Mouse (Mus musculus) midbrain, embryonic 14.5 days (tissue): ENCODE measurements around the gene Tmem9. TPM values are rescaled to one million over a fixed set of nuclear protein-coding genes. Genes with fewer than 3 reads are reported as not detected.

Source experiments
- ATAC-seq: fragments of 200-750 bp; cut with Nextera tagmentation; 2 replicates; pipeline ENCODE4 v1.8.0; 2017; ENCODE audit warnings: moderate number of reproducible peaks, moderate library complexity; ENCODE audit not compliant: low FRiP score, low TSS enrichment
- DNase-seq: peaks from one replicate; pipeline ENCODE4 v3.0.0-alpha.2; 2015
- H3K27ac ChIP-seq: fragments of 300-500 bp; sonication (generic); replicated peaks from 2 replicates; pipeline ENCODE4 v1.5.1; 2014; ENCODE audit warnings: mild to moderate bottlenecking, low read depth, low read length, moderate library complexity
- H3K27me3 ChIP-seq: fragments of 300-500 bp; sonication (generic); 2 replicates; pipeline ENCODE4 v1.6.1; 2014; ENCODE audit warnings: low read length, control low read depth, mixed read lengths; ENCODE audit not compliant: control insufficient read depth, insufficient read depth
- H3K36me3 ChIP-seq: fragments of 300-500 bp; sonication (generic); 2 replicates; pipeline ENCODE4 v1.6.1; 2014; ENCODE audit warnings: low read length, control low read depth; ENCODE audit not compliant: control insufficient read depth, insufficient read depth
- H3K4me1 ChIP-seq: fragments of 300-500 bp; sonication (generic); 2 replicates; pipeline ENCODE4 v1.6.1; 2014; ENCODE audit warnings: mild to moderate bottlenecking, antibody characterized with exemption, low read length, control low read depth; ENCODE audit not compliant: control insufficient read depth, insufficient read depth
- H3K4me2 ChIP-seq: fragments of 300-500 bp; sonication (generic); 2 replicates; pipeline ENCODE4 v1.6.1; 2014; ENCODE audit warnings: mild to moderate bottlenecking, low read length, moderate library complexity
- H3K4me3 ChIP-seq: fragments of 300-500 bp; sonication (generic); replicated peaks from 2 replicates; pipeline ENCODE4 v1.5.1; 2014; ENCODE audit warnings: low read depth, low read length
- H3K9ac ChIP-seq: fragments of 300-500 bp; sonication (generic); replicated peaks from 2 replicates; pipeline ENCODE4 v1.6.1; 2014; ENCODE audit warnings: mild to moderate bottlenecking, low read length, moderate library complexity
- H3K9me3 ChIP-seq: fragments of 300-500 bp; sonication (generic); 2 replicates; pipeline ENCODE4 v1.6.1; 2016; ENCODE audit warnings: low read length, control low read depth, mixed read lengths; ENCODE audit not compliant: control insufficient read depth
- WGBS: fragments of 180-500 bp; shearing (Covaris S2); extraction: QIAGEN DNeasy Blood & Tissue Kit; methylation state at CpG from one replicate; pipeline ENCODE4 v1.1.7; 2014; 5-methylcytosine and 5-hydroxymethylcytosine counted together
- polyA plus RNA-seq: library from polyadenylated mRNA; unstranded; fragments of >200 nt; fragmentation: Nextera tagmentation; extraction: Ambion mirVana; gene quantifications from 2 replicates; pipeline ENCODE4 v1.2.1, GENCODE M21; 2014

Gene Tmem9
- 90.4 and 140 TPM in 2 replicates for polyA plus RNA-seq

DNA sequence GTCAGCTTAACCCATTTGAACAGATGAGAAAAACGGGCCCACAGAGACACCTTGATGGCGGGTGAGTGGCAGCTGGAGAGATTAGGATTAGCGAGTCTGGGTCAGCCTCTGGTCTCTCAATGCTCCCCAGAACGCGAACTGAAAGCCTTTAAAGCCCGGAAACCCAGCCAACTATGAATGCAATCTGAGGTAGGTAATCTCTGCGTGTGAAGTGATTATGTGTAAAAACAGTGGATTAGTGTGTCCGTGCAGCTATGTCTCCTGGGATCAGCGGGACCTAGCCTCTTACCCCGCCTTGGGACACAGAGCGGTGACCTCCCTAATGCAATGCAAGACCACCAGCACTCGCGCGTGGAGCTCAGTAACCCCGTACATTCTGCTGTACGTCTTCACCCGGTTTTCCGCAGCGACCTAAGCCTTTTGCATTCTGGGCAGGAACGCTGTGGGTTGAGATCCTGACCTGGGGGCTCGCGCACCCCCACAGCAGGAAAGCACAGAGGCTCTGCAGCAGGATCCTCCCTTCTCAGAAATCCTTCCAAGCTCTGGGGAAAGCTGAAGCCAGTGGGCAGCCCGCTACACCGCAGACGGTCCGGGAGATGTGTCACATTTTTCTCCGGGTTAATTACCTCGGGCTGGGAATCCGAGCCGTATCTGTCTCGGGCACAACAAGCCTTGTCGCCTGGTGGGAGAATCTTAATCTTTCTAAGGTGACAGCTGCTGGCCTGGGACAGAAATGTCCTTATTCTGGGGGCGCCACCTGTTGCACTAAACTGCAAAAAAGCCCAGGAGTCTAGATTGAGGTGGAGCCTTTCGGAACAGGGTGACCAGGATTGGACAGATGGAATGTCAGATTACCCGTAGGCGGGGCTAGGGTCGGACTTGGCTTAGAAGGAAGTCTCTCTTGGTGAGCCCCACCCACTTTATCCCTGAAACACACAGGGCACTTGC is at the start of gene Tmem9:
TSS of gene Tmem9 (plus strand) at position 940 of the 948 bp plus-strand sequence.
- no peaks in the 10 kb centered on the region for H3K36me3 ChIP-seq
- 0 out of 2 replicates have a peak, but pooled peaks cover 11% of the 10 kb centered on the region for H3K27me3 ChIP-seq
- ATAC-seq (peak; percentile 60; the same call in 1 of the 2 replicates), DNase-seq (peak; percentile 72)
- H3K27ac ChIP-seq: no peak within 1 kb of the TSS
- WGBS: 1% methylated on average over 37 of the region's 37 CpGs
- peak within 1 kb of the TSS; percentile 60 for H3K4me2 ChIP-seq
- H3K9me3 ChIP-seq: no peaks in the 10 kb centered on the region
- peaks cover 10% of the 10 kb centered on the region for H3K4me1 ChIP-seq
- H3K4me3 ChIP-seq: peak within 1 kb of the TSS; percentile 34
- H3K9ac ChIP-seq: peak within 1 kb of the TSS; percentile 42

DNA sequence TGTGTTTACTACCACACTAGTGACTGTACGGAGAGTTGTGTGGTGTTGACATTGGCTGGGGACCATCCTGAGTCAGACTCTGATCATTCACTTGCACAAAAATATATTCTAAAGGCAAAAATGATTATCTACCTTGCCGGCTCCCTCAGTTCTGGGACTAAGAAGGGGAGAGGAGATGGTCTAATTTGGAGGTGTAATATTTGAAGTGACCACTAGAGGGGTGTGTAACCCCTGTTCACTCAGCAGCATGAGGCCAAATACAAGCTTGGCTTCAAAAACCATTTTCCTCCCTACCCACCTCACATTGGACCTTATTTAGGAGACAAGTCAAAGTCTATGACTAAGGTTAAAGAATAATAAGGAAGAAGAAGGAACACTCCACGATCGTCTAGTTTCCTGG is 49.5 kb upstream of the Tmem9 start:
- Histone ChIP-seq H3K27ac (no peak overlapping the region), H3K36me3 (no peaks in the 10 kb centered on the region), H3K4me2 (no peak overlapping the region), H3K27me3 (no peaks in the 10 kb centered on the region), H3K9ac (no peak overlapping the region), H3K4me1 (no peaks in the 10 kb centered on the region), H3K4me3 (no peak overlapping the region), H3K9me3 (no peaks in the 10 kb centered on the region)
- 57% methylated on average over 4 of the region's 4 CpGs for WGBS
- ATAC-seq: no peak
- peak; percentile 83 for DNase-seq

DNA sequence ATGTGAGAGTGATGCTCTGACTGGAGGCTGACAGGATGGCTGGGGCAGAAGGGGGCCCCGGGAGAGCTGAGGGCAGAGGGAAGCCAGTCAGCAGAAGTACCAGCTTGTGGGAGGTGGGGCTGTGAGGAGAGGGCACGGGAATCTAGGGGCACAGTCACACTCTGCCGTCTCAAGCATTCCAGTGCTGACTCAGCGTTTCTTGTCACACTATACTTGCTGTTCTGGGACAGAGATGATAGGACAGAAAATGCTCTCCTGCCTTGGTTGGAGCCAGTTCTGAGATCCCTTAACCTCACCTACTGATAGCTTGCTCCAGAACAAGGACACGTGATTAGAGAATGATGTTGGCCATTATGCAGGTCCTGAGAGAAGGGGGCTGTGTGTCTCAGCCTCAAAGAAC is 44.8 kb upstream of the Tmem9 start:
- ATAC-seq (no peak), DNase-seq (peak; percentile 5)
- Histone ChIP-seq H3K4me2 (no peak overlapping the region), H3K27ac (no peak overlapping the region), H3K4me3 (no peak overlapping the region), H3K4me1 (no peaks in the 10 kb centered on the region), H3K9ac (no peak overlapping the region), H3K27me3 (no peaks in the 10 kb centered on the region), H3K9me3 (no peaks in the 10 kb centered on the region), H3K36me3 (no peaks in the 10 kb centered on the region)
- WGBS: 77% methylated on average over 5 of the region's 5 CpGs

DNA sequence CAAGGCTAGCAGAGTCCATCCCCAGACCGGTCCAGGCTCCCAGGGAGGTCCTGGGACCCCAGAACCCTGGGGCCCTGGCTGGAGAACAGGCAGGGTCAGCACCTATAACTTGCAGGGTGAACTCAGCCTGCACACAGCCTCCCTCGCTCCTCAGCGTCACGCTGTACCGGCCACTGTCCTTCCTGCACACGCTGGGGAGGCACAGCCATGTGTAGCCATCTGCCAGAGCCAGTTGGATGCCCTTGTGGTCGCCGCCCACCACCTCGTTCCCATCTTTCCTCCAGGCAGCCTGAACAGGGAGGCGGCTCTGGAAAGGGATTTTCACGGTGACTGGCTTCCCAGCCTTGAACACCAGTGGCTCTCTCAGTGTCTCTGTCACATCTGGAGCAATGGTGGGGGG is 43.4 kb upstream of the Tmem9 start:
- 57% methylated on average over 11 of the region's 11 CpGs for WGBS
- no peak for DNase-seq
- H3K4me2 ChIP-seq: no peak overlapping the region
- no peaks in the 10 kb centered on the region for H3K27me3 ChIP-seq
- H3K9me3 ChIP-seq: no peaks in the 10 kb centered on the region
- no peaks in the 10 kb centered on the region for H3K36me3 ChIP-seq
- no peak for ATAC-seq
- no peak overlapping the region for H3K4me3 ChIP-seq
- H3K4me1 ChIP-seq: no peaks in the 10 kb centered on the region
- no peak overlapping the region for H3K27ac ChIP-seq
- H3K9ac ChIP-seq: no peak overlapping the region

DNA sequence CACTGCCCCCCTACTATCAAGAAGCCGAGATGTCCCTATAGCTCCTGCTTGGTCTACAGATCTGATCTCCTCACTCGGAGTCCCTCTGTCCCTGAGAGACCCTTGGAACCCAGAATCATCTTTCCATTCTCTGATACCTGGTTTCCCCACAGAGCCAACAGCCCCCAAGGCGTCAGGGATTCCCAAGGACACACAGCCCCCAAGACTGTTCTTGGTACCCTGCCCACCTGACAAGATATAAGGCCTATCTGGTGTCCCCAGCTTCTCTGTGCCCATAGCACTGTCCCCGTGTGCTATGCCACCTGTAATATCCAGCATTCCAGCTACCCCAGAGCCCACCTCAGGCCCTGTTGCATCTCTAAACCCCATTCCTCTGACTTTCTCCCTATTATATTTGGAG is 40.2 kb upstream of the Tmem9 start:
- ATAC-seq (no peak), DNase-seq (no peak)
- Histone ChIP-seq H3K4me3 (no peak overlapping the region), H3K4me2 (no peak overlapping the region), H3K27me3 (no peaks in the 10 kb centered on the region), H3K9ac (no peak overlapping the region), H3K9me3 (no peaks in the 10 kb centered on the region), H3K36me3 (no peaks in the 10 kb centered on the region), H3K4me1 (no peaks in the 10 kb centered on the region), H3K27ac (no peak overlapping the region)
- WGBS: 77% methylated on average over 4 of the region's 4 CpGs

DNA sequence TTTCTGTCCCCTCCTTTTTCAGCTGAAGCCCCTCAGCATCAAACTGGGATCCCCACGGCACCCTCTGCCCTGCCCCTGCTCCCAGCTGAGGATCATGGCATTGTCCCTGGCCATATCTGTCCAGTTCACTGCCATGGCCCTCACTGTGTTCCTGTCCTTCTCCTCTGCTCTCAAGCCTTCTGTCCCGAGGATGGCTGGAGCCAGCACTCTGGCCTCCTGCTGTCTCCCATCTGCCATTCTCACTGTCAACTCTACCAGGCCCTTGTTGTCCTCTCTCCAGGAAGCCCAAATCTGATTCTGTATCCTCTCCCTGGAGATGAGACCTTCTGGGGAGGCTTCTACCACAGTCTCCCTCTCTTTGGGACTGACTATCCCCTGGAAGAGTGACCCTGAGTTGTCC is 37.5 kb upstream of the Tmem9 start:
- Histone ChIP-seq H3K4me1 (no peaks in the 10 kb centered on the region), H3K4me3 (no peak overlapping the region), H3K27ac (no peak overlapping the region), H3K27me3 (no peaks in the 10 kb centered on the region), H3K4me2 (no peak overlapping the region), H3K36me3 (no peaks in the 10 kb centered on the region), H3K9ac (no peak overlapping the region), H3K9me3 (no peaks in the 10 kb centered on the region)
- 54% methylated on average over 2 of the region's 2 CpGs for WGBS
- no peak for ATAC-seq
- no peak for DNase-seq

DNA sequence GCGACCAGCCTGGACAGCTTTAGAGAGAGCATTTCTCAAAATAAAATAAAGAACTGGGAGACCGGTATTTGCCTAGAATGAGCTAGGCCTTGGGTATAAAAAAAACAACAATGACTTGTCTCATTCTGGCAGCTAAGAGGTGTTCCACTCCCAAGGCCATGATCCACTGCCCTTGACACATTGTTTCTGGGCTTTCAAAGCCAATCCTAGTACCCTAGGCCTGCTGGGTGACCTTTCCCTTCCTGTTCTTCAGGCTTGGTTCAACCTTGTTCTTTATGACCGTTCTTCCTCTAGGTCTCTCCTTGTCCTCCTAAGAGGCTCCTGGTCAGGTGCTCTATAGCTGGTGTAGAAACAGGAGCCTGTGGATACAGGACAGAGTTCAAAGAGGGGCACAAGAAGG is 35.4 kb upstream of the Tmem9 start:
- no peak for ATAC-seq
- no peaks in the 10 kb centered on the region for H3K36me3 ChIP-seq
- H3K9me3 ChIP-seq: no peaks in the 10 kb centered on the region
- H3K4me2 ChIP-seq: no peak overlapping the region
- H3K27ac ChIP-seq: no peak overlapping the region
- DNase-seq: no peak
- no peak overlapping the region for H3K9ac ChIP-seq
- no peaks in the 10 kb centered on the region for H3K4me1 ChIP-seq
- 92% methylated on average over 3 of the region's 3 CpGs for WGBS
- H3K27me3 ChIP-seq: no peaks in the 10 kb centered on the region
- no peak overlapping the region for H3K4me3 ChIP-seq

DNA sequence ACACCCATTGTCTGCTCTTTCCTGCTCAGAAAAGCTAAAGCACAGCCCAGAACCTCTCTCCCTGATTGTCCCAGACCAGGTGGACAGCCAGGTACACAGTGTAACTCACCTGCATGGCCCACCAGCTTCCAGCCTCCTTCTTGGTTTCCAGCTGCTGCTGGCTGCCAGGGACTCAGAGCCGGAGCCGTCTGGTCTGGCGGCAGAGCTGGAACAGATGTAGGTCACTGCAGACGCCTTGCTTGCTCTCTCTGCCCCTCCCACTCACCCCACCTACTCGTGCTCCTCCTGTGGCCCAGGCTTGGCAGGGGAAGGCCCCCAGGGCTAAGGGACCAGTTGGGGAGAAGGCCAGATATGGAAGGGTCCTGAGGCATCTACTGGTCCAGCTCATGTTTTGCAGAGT is 23.8 kb upstream of the Tmem9 start:
- DNase-seq (no peak), ATAC-seq (no peak)
- Histone ChIP-seq H3K27ac (no peak overlapping the region), H3K9me3 (no peaks in the 10 kb centered on the region), H3K4me1 (no peaks in the 10 kb centered on the region), H3K36me3 (no peaks in the 10 kb centered on the region), H3K4me2 (no peak overlapping the region), H3K4me3 (no peak overlapping the region), H3K27me3 (no peaks in the 10 kb centered on the region), H3K9ac (no peak overlapping the region)
- 48% methylated on average over 5 of the region's 5 CpGs for WGBS

DNA sequence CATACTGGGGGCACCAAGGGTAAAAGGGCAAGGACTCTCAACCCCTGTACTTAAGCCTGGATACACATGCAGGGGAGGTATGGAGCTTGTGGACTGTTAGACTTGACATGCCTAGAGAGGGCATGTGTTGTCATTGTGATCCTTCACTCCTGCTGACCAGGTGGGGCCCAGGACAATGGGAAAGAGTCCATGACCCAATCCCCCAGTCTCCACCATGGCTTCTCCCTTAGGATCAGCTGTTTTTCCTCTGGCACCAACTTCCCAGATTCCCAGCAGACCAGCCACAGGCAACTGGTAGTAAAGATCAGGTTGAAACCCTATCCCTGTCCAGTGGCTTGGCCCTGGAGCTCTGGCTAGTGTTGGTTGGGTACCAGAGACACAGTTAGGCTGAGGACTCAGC is 18.1 kb upstream of the Tmem9 start:
- Histone ChIP-seq H3K27ac (no peak overlapping the region), H3K27me3 (no peaks in the 10 kb centered on the region), H3K9me3 (no peaks in the 10 kb centered on the region), H3K4me3 (no peak overlapping the region), H3K4me2 (no peak overlapping the region), H3K9ac (no peak overlapping the region), H3K4me1 (no peaks in the 10 kb centered on the region), H3K36me3 (no peaks in the 10 kb centered on the region)
- ATAC-seq (no peak), DNase-seq (no peak)
